Mouse (Mus musculus) megakaryocyte, embryonic 14.5 days (primary cell): ENCODE measurements at regions not wholly inside any gene's neighbourhood (a gene's known extent, or its start where the extent isn't known, plus 50 kb on each side); places are given as distances from the start of the nearest gene placed in this dataset.

Experiments
- H3K27me3 ChIP-seq: replicated peaks from 2 replicates; pipeline ENCODE3; 2012; ENCODE audit warnings: inconsistent platforms
- H3K36me3 ChIP-seq: replicated peaks from 2 replicates; pipeline ENCODE3; 2012; ENCODE audit warnings: low read length, inconsistent platforms, mixed read lengths
- H3K4me1 ChIP-seq: 2 replicates; pipeline ENCODE4 v1.6.1; 2012; ENCODE audit warnings: inconsistent platforms
- H3K4me3 ChIP-seq: replicated peaks from 2 replicates; pipeline ENCODE3; 2012; ENCODE audit warnings: moderate library complexity, mild to moderate bottlenecking, inconsistent platforms
- H3K9me3 ChIP-seq: 2 replicates; pipeline ENCODE4 v1.6.1; 2012; ENCODE audit warnings: inconsistent platforms
- FLI1 ChIP-seq: IDR thresholded peaks from 2 replicates; pipeline ENCODE4 v1.6.1; 2012; ENCODE audit warnings: low read length, inconsistent platforms, mixed read lengths
- GATA1 ChIP-seq: IDR thresholded peaks from 3 replicates; pipeline ENCODE4 v1.6.1; 2012; ENCODE audit warnings: mixed read lengths, low read length, inconsistent platforms, borderline replicate concordance

DNA sequence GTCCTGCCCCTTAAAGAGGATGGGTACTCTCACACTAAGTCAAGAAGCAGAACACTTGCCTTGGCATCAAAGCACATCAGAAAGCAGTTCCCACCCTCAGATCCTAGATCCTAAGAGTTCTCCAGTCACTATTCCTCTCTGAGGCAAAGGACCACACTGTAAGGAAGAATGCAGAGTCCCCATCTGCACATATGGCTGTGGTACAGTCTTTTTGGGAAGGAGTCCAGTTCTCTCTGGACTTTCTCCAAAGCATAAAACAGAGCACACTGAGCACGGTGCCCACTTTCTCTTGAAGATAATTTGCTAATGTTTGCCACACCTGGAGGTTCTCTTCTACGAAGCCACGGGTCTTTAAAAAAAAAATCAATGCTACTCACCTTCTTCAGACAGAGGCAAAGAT lies 238.7 kb upstream of the Lrrn1 start:
- Histone ChIP-seq H3K9me3 (no peaks in the 10 kb centered on the region; the same call in 1 of the 2 replicates), H3K4me1 (no peaks in the 10 kb centered on the region), H3K27me3 (no peaks in the 10 kb centered on the region), H3K36me3 (no peaks in the 10 kb centered on the region), H3K4me3 (no peak overlapping the region)
- no peak for TF ChIP-seq GATA1
- TF ChIP-seq FLI1, result no peak

DNA sequence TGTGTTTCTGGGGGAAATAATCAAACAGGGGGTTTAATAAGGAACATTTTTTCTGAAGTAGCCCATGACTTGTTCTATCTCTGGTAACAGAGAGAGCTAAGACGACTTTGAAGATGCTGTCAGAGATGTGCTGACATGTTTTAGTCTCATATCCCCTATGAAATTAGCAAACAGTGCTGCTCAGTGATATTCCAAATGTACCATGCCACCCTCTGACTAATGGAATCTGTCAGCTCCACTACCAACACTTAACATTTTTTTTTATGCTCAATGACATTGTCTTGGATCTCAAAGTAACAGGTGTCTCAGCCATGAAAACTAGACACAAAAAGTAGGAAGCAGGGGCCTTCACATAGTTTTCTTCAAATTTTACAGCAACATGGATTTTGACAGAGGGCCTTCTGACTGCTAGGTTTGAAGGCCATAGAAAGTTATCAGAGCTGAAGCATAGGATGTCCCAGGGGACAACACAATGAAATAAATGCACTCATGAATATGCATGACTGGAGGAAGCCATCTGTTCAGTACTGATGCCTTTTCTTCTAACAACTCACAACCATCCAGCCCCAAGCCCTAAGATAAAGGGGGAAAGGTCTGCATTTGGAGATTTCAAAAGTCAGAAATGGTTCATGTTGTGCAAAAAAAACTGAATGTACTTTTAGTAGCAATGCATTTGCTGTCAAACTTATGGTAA lies 225.7 kb upstream of the Lrrn1 start:
- no peaks in the 10 kb centered on the region for H3K27me3 ChIP-seq
- H3K4me3 ChIP-seq, result no peak overlapping the region
- peaks cover 9% of the 10 kb centered on the region; the same call in 1 of the 2 replicates for H3K9me3 ChIP-seq
- H3K4me1 ChIP-seq, result no peaks in the 10 kb centered on the region
- no peak for TF ChIP-seq FLI1
- TF ChIP-seq GATA1, result no peak
- H3K36me3 ChIP-seq, result no peaks in the 10 kb centered on the region

GRCm38 (mm10) chr6:107319565-107319964 lies 210.0 kb upstream of the Lrrn1 start:
- Histone ChIP-seq H3K9me3 (no peaks in the 10 kb centered on the region), H3K27me3 (no peaks in the 10 kb centered on the region), H3K4me3 (no peak overlapping the region), H3K4me1 (no peaks in the 10 kb centered on the region), H3K36me3 (no peaks in the 10 kb centered on the region)
- TF ChIP-seq FLI1 (no peak), GATA1 (no peak)

DNA sequence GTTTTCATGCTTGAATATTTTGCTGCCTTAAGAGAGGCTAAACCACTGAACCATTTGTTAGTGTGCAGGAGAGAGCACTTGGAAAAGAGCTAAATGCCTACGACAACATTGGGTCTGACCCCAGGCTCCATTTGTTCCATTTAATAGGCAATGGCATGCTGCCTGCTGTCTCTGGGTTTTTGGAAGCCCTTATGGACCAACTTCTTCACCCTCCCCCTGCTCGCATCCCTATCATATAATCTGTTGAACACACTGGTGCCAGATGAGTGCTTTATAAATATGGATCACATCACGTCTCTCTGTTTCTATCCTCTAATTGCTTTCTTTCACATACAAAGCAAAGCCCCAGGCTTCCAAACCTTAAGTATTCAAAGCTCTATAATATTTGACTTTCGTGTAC lies 179.1 kb upstream of the Lrrn1 start:
- Histone ChIP-seq H3K36me3 (no peaks in the 10 kb centered on the region), H3K27me3 (no peaks in the 10 kb centered on the region), H3K4me3 (no peak overlapping the region), H3K9me3 (peaks cover 7% of the 10 kb centered on the region; the same call in 1 of the 2 replicates), H3K4me1 (no peaks in the 10 kb centered on the region)
- TF ChIP-seq FLI1 (no peak), GATA1 (no peak)

- no peak overlapping the region for H3K4me3 ChIP-seq
- H3K27me3 ChIP-seq, result no peaks in the 10 kb centered on the region
- TF ChIP-seq GATA1, result no peak
- no peak for TF ChIP-seq FLI1
- H3K9me3 ChIP-seq, result 0 out of 2 replicates have a peak, but pooled peaks cover 4% of the 10 kb centered on the region
- no peaks in the 10 kb centered on the region for H3K36me3 ChIP-seq
- H3K4me1 ChIP-seq, result no peaks in the 10 kb centered on the region
Measured at GRCm38 (mm10) chr6:107375274-107375673, 154.3 kb upstream of the Lrrn1 start.

- no peak for TF ChIP-seq FLI1
- no peak for TF ChIP-seq GATA1
- Histone ChIP-seq H3K4me1 (no peaks in the 10 kb centered on the region), H3K9me3 (0 out of 2 replicates have a peak, but pooled peaks cover 3% of the 10 kb centered on the region), H3K4me3 (no peak overlapping the region), H3K27me3 (no peaks in the 10 kb centered on the region), H3K36me3 (no peaks in the 10 kb centered on the region)
Measured at GRCm38 (mm10) chr6:107378489-107378888, 151.1 kb upstream of the Lrrn1 start.

GRCm38 (mm10) chr6:107380621-107381020 lies 148.9 kb upstream of the Lrrn1 start:
- Histone ChIP-seq H3K36me3 (no peaks in the 10 kb centered on the region), H3K9me3 (no peaks in the 10 kb centered on the region), H3K27me3 (no peaks in the 10 kb centered on the region), H3K4me3 (no peak overlapping the region), H3K4me1 (no peaks in the 10 kb centered on the region)
- no peak for TF ChIP-seq GATA1
- TF ChIP-seq FLI1, result no peak

DNA sequence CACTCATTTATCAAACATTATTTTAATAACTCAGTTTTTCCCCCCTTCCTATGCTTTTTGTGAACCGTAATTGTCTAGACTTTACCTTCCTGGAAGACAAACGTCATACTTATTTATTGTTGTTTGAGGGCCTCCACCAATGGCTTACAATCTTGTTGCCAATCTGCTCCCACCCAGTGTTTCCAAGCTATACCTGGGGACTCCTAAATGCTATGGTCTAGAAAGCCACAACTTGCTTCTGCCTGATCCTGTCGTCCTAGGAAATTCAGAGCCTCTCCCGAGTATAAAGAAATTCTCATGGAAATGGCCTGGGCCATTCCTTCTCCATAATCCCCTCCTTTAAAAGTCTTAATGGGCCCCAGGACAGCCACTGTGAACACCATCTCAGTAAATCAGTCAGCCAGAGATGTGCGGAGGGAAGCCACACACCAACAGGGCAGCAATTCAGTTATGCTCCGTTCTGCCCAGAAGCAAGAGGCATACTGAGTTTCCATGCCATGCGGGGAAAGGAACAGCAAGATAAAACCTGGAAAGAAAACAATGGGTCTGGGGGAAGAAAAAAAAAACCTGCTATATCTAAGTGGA lies 143.4 kb upstream of the Lrrn1 start:
- no peaks in the 10 kb centered on the region for H3K9me3 ChIP-seq
- H3K36me3 ChIP-seq, result no peaks in the 10 kb centered on the region
- H3K4me3 ChIP-seq, result no peak overlapping the region
- H3K4me1 ChIP-seq, result no peaks in the 10 kb centered on the region
- TF ChIP-seq FLI1 (no peak), GATA1 (no peak)
- H3K27me3 ChIP-seq, result no peaks in the 10 kb centered on the region

- no peak overlapping the region for H3K4me3 ChIP-seq
- TF ChIP-seq GATA1 (no peak), FLI1 (no peak)
- no peaks in the 10 kb centered on the region for H3K9me3 ChIP-seq
- H3K4me1 ChIP-seq, result no peaks in the 10 kb centered on the region
- no peaks in the 10 kb centered on the region for H3K27me3 ChIP-seq
- no peaks in the 10 kb centered on the region for H3K36me3 ChIP-seq
Measured at GRCm38 (mm10) chr6:107389892-107390291, 139.7 kb upstream of the Lrrn1 start.

- Histone ChIP-seq H3K27me3 (no peaks in the 10 kb centered on the region), H3K36me3 (no peaks in the 10 kb centered on the region), H3K4me1 (no peaks in the 10 kb centered on the region), H3K9me3 (no peaks in the 10 kb centered on the region), H3K4me3 (no peak overlapping the region)
- TF ChIP-seq FLI1 (no peak), GATA1 (no peak)
Measured at GRCm38 (mm10) chr6:107394611-107395010, 135.0 kb upstream of the Lrrn1 start.
